Mouse (Mus musculus): ENCODE results near the gene Scgb1a1. TPM values are rescaled to one million over a fixed set of nuclear protein-coding genes. Genes with fewer than 3 reads are reported as not detected.
A peak's percentile ranks its signal among the peaks of the same experiment; 100 is the strongest.

Scgb1a1 gene
- polyA plus RNA-seq, 1 experiment from 2014 or later, result not detected

- Histone ChIP-seq H3K27me3 (replicated peaks) (no peaks in the 10 kb centered on the region), H3K9ac (no peak overlapping the region), H3K27ac (no peak overlapping the region), H3K36me3 (peaks cover 34% of the 10 kb centered on the region), H3K4me2 (no peak overlapping the region), H3K4me1 (peaks cover 7% of the 10 kb centered on the region), H3K9me3 (replicated peaks) (no peaks in the 10 kb centered on the region), H3K4me3 (no peak overlapping the region)
- ATAC-seq, result no peak
- WGBS (ENCODE audit: insufficient replicate concordance), result 63% methylated on average over 8 of the region's 8 CpGs
These were observed 24.3 kb upstream of the Scgb1a1 start for GRCm38 (mm10) chr19:9112043-9112442.

GRCm38 (mm10) chr19:9110182-9110869, 22.6 kb upstream of the Scgb1a1 start:
- peaks cover 25% of the 10 kb centered on the region for H3K36me3 ChIP-seq
- no peak overlapping the region for H3K9ac ChIP-seq
- no peak overlapping the region for H3K27ac ChIP-seq
- 46% methylated on average over 4 of the region's 4 CpGs for WGBS (ENCODE audit: insufficient replicate concordance)
- peak; percentile 60 for ATAC-seq
- no peaks in the 10 kb centered on the region for H3K27me3 ChIP-seq (replicated peaks)
- peaks cover 18% of the 10 kb centered on the region for H3K4me1 ChIP-seq
- no peaks in the 10 kb centered on the region for H3K9me3 ChIP-seq (replicated peaks)
- H3K4me3 ChIP-seq, result no peak overlapping the region
- H3K4me2 ChIP-seq, result no peak overlapping the region

- H3K4me2 ChIP-seq, result no peak overlapping the region
- H3K4me1 ChIP-seq, result peaks cover 18% of the 10 kb centered on the region
- H3K4me3 ChIP-seq, result no peak overlapping the region
- peaks cover 16% of the 10 kb centered on the region for H3K36me3 ChIP-seq
- no peak overlapping the region for H3K9ac ChIP-seq
- no peak for ATAC-seq
- H3K27ac ChIP-seq, result no peak overlapping the region
- H3K9me3 ChIP-seq (replicated peaks), result no peaks in the 10 kb centered on the region
- 74% methylated on average over 1 of the region's 1 CpGs for WGBS (ENCODE audit: insufficient replicate concordance)
- no peaks in the 10 kb centered on the region for H3K27me3 ChIP-seq (replicated peaks)
These were observed 20.8 kb upstream of the Scgb1a1 start for GRCm38 (mm10) chr19:9108536-9108935.

GRCm38 (mm10) chr19:9107379-9107755, 19.6 kb upstream of the Scgb1a1 start:
- H3K27ac ChIP-seq, result no peak overlapping the region
- peak; percentile 45 for ATAC-seq
- no peaks in the 10 kb centered on the region for H3K27me3 ChIP-seq (replicated peaks)
- no peaks in the 10 kb centered on the region for H3K9me3 ChIP-seq (replicated peaks)
- H3K9ac ChIP-seq, result no peak overlapping the region
- no peak overlapping the region for H3K4me3 ChIP-seq
- no peak overlapping the region for H3K4me2 ChIP-seq
- WGBS (ENCODE audit: insufficient replicate concordance), result 59% methylated on average over 1 of the region's 1 CpGs
- H3K36me3 ChIP-seq, result peaks cover 4% of the 10 kb centered on the region; the same call in 1 of the 2 replicates
- peaks cover 18% of the 10 kb centered on the region for H3K4me1 ChIP-seq

- WGBS (ENCODE audit: insufficient replicate concordance), result 36% methylated on average over 4 of the region's 4 CpGs
- no peaks in the 10 kb centered on the region for H3K36me3 ChIP-seq
- H3K4me1 ChIP-seq, result peaks cover 18% of the 10 kb centered on the region
- no peak overlapping the region for H3K27ac ChIP-seq
- no peak overlapping the region for H3K9ac ChIP-seq
- H3K27me3 ChIP-seq (replicated peaks), result no peaks in the 10 kb centered on the region
- peak; percentile 57 for ATAC-seq
- no peaks in the 10 kb centered on the region for H3K9me3 ChIP-seq (replicated peaks)
- H3K4me3 ChIP-seq, result no peak overlapping the region
- no peak overlapping the region for H3K4me2 ChIP-seq
These were observed 19.1 kb upstream of the Scgb1a1 start for GRCm38 (mm10) chr19:9106751-9107378.

- no peak overlapping the region for H3K4me3 ChIP-seq
- peaks cover 18% of the 10 kb centered on the region for H3K4me1 ChIP-seq
- no peaks in the 10 kb centered on the region for H3K9me3 ChIP-seq (replicated peaks)
- no peak for ATAC-seq
- no peaks in the 10 kb centered on the region for H3K36me3 ChIP-seq
- H3K27ac ChIP-seq, result no peak overlapping the region
- H3K9ac ChIP-seq, result no peak overlapping the region
- H3K27me3 ChIP-seq (replicated peaks), result no peaks in the 10 kb centered on the region
- WGBS (ENCODE audit: insufficient replicate concordance), result 62% methylated on average over 5 of the region's 5 CpGs
- H3K4me2 ChIP-seq, result no peak overlapping the region
These were observed 18.3 kb upstream of the Scgb1a1 start for GRCm38 (mm10) chr19:9106096-9106495.

- no peak overlapping the region for H3K4me2 ChIP-seq
- no peak for ATAC-seq
- WGBS (ENCODE audit: insufficient replicate concordance), result 50% methylated on average over 3 of the region's 3 CpGs
- H3K9ac ChIP-seq, result no peak overlapping the region
- H3K27me3 ChIP-seq (replicated peaks), result no peaks in the 10 kb centered on the region; the same call in 1 of the 2 replicates
- H3K27ac ChIP-seq, result no peak overlapping the region
- no peaks in the 10 kb centered on the region for H3K36me3 ChIP-seq
- peaks cover 18% of the 10 kb centered on the region for H3K4me1 ChIP-seq
- H3K4me3 ChIP-seq, result no peak overlapping the region
- no peaks in the 10 kb centered on the region for H3K9me3 ChIP-seq (replicated peaks)
These were observed 17.4 kb upstream of the Scgb1a1 start for GRCm38 (mm10) chr19:9105101-9105685.

- Histone ChIP-seq H3K4me2 (no peak overlapping the region), H3K4me1 (peaks cover 18% of the 10 kb centered on the region), H3K36me3 (no peaks in the 10 kb centered on the region), H3K27me3 (replicated peaks) (no peaks in the 10 kb centered on the region; the same call in 1 of the 2 replicates), H3K9me3 (replicated peaks) (no peaks in the 10 kb centered on the region), H3K4me3 (no peak overlapping the region), H3K9ac (no peak overlapping the region), H3K27ac (no peak overlapping the region)
- WGBS (ENCODE audit: insufficient replicate concordance), result 62% methylated on average over 4 of the region's 4 CpGs
- no peak for ATAC-seq
These were observed 16.2 kb upstream of the Scgb1a1 start for GRCm38 (mm10) chr19:9103986-9104385.

GRCm38 (mm10) chr19:9101062-9101457, 13.3 kb upstream of the Scgb1a1 start:
- Histone ChIP-seq H3K27ac (no peak overlapping the region), H3K9me3 (replicated peaks) (no peaks in the 10 kb centered on the region), H3K9ac (no peak overlapping the region), H3K36me3 (no peaks in the 10 kb centered on the region), H3K4me2 (no peak overlapping the region), H3K4me3 (no peak overlapping the region), H3K27me3 (replicated peaks) (no peaks in the 10 kb centered on the region; the same call in 1 of the 2 replicates), H3K4me1 (0 out of 2 replicates have a peak, but pooled peaks cover under 1% of the 10 kb centered on the region)
- ATAC-seq, result no peak
- 56% methylated on average over 2 of the region's 2 CpGs for WGBS (ENCODE audit: insufficient replicate concordance)

GRCm38 (mm10) chr19:9100297-9101061, 12.7 kb upstream of the Scgb1a1 start:
- no peaks in the 10 kb centered on the region; the same call in 1 of the 2 replicates for H3K27me3 ChIP-seq (replicated peaks)
- H3K4me1 ChIP-seq, result no peaks in the 10 kb centered on the region
- no peak for ATAC-seq
- H3K27ac ChIP-seq, result no peak overlapping the region
- H3K9ac ChIP-seq, result no peak overlapping the region
- H3K9me3 ChIP-seq (replicated peaks), result no peaks in the 10 kb centered on the region
- H3K4me2 ChIP-seq, result no peak overlapping the region
- 67% methylated on average over 17 of the region's 17 CpGs for WGBS (ENCODE audit: insufficient replicate concordance)
- no peaks in the 10 kb centered on the region for H3K36me3 ChIP-seq
- no peak overlapping the region for H3K4me3 ChIP-seq

GRCm38 (mm10) chr19:9099751-9100150, 12.0 kb upstream of the Scgb1a1 start:
- no peaks in the 10 kb centered on the region; the same call in 1 of the 2 replicates for H3K27me3 ChIP-seq (replicated peaks)

GRCm38 (mm10) chr19:9097441-9097840, 9.7 kb upstream of the Scgb1a1 start:
- WGBS (ENCODE audit: insufficient replicate concordance), result 77% methylated on average over 13 of the region's 13 CpGs
- no peak for ATAC-seq
- no peak overlapping the region for H3K9ac ChIP-seq
- H3K9me3 ChIP-seq (replicated peaks), result no peaks in the 10 kb centered on the region
- H3K36me3 ChIP-seq, result no peaks in the 10 kb centered on the region
- no peak overlapping the region for H3K4me2 ChIP-seq
- no peak overlapping the region for H3K27ac ChIP-seq
- no peaks in the 10 kb centered on the region; the same call in 1 of the 2 replicates for H3K27me3 ChIP-seq (replicated peaks)
- H3K4me3 ChIP-seq, result no peak overlapping the region
- no peaks in the 10 kb centered on the region for H3K4me1 ChIP-seq

More at GRCm38 (mm10) chr19:9099751-9100150, 12.0 kb upstream of the Scgb1a1 start:
- WGBS (ENCODE audit: insufficient replicate concordance), result 79% methylated on average over 8 of the region's 8 CpGs
- no peak for ATAC-seq
- H3K4me2 ChIP-seq, result no peak overlapping the region
- H3K27ac ChIP-seq, result no peak overlapping the region
- H3K4me1 ChIP-seq, result no peaks in the 10 kb centered on the region
- no peak overlapping the region for H3K9ac ChIP-seq
- no peak overlapping the region for H3K4me3 ChIP-seq
- H3K36me3 ChIP-seq, result no peaks in the 10 kb centered on the region
- no peaks in the 10 kb centered on the region for H3K9me3 ChIP-seq (replicated peaks)
